Mouse (Mus musculus): ENCODE results near the gene Myh3.

GRCm38 (mm10) chr11:67144559-67145265, 66.6 kb downstream of the Myh3 start:
- no peak for TF ChIP-seq POLR2A (IDR thresholded peaks at IDR 0.05; ENCODE audit: low read depth, low read length)
- no peak for TF ChIP-seq CTCF (IDR thresholded peaks at IDR 0.05; ENCODE audit: extremely low read depth, insufficient read depth, insufficient read length, insufficient replicate concordance)

All from spleen, adult 2 months (tissue).